Mouse (Mus musculus) left cerebral cortex, adult 8-10 months (tissue): ENCODE results near the gene 4933416C03Rik. TPM values are rescaled to one million over a fixed set of nuclear protein-coding genes. Genes with fewer than 3 reads are reported as not detected.

ENCODE experiments used
- DNase-seq, 2 experiments: peaks; one replicate each; pipeline ENCODE4 v3.0.0; 2022; ENCODE audit warnings: low spot score in 2 of 2
- total RNA-seq, 4 experiments: library from RNA; stranded (reverse); gene quantifications; 2 replicates each; pipeline ENCODE4 v1.2.4; 2022

4933416C03Rik gene
- total RNA-seq, 4 experiments from 2014 or later: not detected

GRCm38 (mm10) chr10:116079396-116079795 lies 34.3 kb downstream of the 4933416C03Rik start:
- no peak for DNase-seq

GRCm38 (mm10) chr10:116078636-116079035 lies 35.1 kb downstream of the 4933416C03Rik start:
- DNase-seq: no peak

- no peak for DNase-seq
Observed at GRCm38 (mm10) chr10:116075954-116076353, 37.8 kb downstream of the 4933416C03Rik start.

Other genes starting within 250 kb of the 4933416C03Rik start
- 10 to 100 TPM; 17.6 to 20.0 (median 18.5) TPM for gene Ptprr, start 95.7 kb downstream of the 4933416C03Rik start, total RNA-seq
- 10 to 100 TPM; 17.6 to 23.0 (median 19.5) TPM for gene Ptprb, start 161.6 kb upstream of the 4933416C03Rik start, total RNA-seq